Mouse (Mus musculus): ENCODE data around the gene Prr23a3. TPM values are rescaled to one million over a fixed set of nuclear protein-coding genes. Genes with fewer than 3 reads are reported as not detected.

Prr23a3 gene
- polyA plus RNA-seq (2014; fragmentation: Illumina TruSeq; extraction: RNeasy Lipid Tissue Mini Kit (QIAGEN cat#74804); ENCODE audit: low read depth, low replicate concordance): not detected

GRCm38 (mm10) chr9:98864571-98864970, at the start of gene Prr23a3:
Gene Prr23a3, plus strand, starts transcription at chr9:98864767.

GRCm38 (mm10) chr9:98842117-98842516, 22.4 kb upstream of the Prr23a3 start, which contains the start of gene Prr23a1:
Gene Prr23a1, plus strand, starts transcription at chr9:98842503.

GRCm38 (mm10) chr9:98856210-98856609, 8.4 kb upstream of the Prr23a3 start, which contains the start of gene Prr23a2:
Gene Prr23a2, plus strand, starts transcription at chr9:98856494.

GRCm38 (mm10) chr9:98902819-98903218, 38.3 kb downstream of the Prr23a3 start, which contains the start of gene 7420426K07Rik:
Gene 7420426K07Rik, plus strand, starts transcription at chr9:98903119.

Other genes starting within 250 kb of the Prr23a3 start
- gene Prr23a1, start 22.3 kb upstream of the Prr23a3 start, polyA plus RNA-seq (2014; fragmentation: Illumina TruSeq; extraction: RNeasy Lipid Tissue Mini Kit (QIAGEN cat#74804); ENCODE audit: low read depth, low replicate concordance): not detected
- gene Prr23a2, start 8.3 kb upstream of the Prr23a3 start, polyA plus RNA-seq (2014; fragmentation: Illumina TruSeq; extraction: RNeasy Lipid Tissue Mini Kit (QIAGEN cat#74804); ENCODE audit: low read depth, low replicate concordance): not detected
- gene 7420426K07Rik, start 38.4 kb downstream of the Prr23a3 start, polyA plus RNA-seq (2014; fragmentation: Illumina TruSeq; extraction: RNeasy Lipid Tissue Mini Kit (QIAGEN cat#74804); ENCODE audit: low read depth, low replicate concordance): not detected
- not detected for gene Foxl2, start 90.5 kb downstream of the Prr23a3 start, polyA plus RNA-seq (2014; fragmentation: Illumina TruSeq; extraction: RNeasy Lipid Tissue Mini Kit (QIAGEN cat#74804); ENCODE audit: low read depth, low replicate concordance)
- 17.3 TPM for gene Faim, start 121.6 kb downstream of the Prr23a3 start, polyA plus RNA-seq (2014; fragmentation: Illumina TruSeq; extraction: RNeasy Lipid Tissue Mini Kit (QIAGEN cat#74804); ENCODE audit: low read depth, low replicate concordance)
- 1.1 TPM for gene Gm1123, start 170.9 kb downstream of the Prr23a3 start, polyA plus RNA-seq (2014; fragmentation: Illumina TruSeq; extraction: RNeasy Lipid Tissue Mini Kit (QIAGEN cat#74804); ENCODE audit: low read depth, low replicate concordance)

Measured in kidney, adult 10 weeks (tissue).